Mouse (Mus musculus): ENCODE data around the gene Casz1.

DNA sequence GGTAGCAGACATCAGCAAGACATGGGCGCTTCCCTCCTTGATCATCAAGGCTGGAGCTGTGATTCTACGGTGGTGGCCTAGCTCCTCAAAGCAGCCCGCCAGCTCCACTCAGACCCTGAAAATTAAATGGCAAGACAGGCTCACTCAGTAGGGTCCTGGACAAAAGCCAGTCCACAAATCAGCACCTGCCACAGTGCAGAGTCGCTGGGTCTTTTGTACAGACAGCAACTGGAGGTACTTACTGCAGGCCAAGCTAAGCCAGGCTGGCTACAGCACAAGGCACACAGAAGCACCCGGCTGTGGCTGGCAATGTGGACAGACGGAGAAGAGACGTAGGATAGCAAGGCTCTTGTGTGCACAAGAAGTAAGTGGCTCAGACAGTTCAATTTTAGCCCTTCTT lies 170.6 kb downstream of the Casz1 start:
- TF ChIP-seq GATA1 (IDR thresholded peaks at IDR 0.05; ENCODE audit: borderline replicate concordance, low read length) (no peak), FLI1 (IDR thresholded peaks at IDR 0.05; ENCODE audit: low read length) (no peak)
